Mouse (Mus musculus): ENCODE measurements around the gene Kcnj13. TPM values are rescaled to one million over a fixed set of nuclear protein-coding genes. Genes with fewer than 3 reads are reported as not detected.

Kcnj13 gene
- polyA plus RNA-seq, 1 experiment from 2014 or later, result not detected

DNA sequence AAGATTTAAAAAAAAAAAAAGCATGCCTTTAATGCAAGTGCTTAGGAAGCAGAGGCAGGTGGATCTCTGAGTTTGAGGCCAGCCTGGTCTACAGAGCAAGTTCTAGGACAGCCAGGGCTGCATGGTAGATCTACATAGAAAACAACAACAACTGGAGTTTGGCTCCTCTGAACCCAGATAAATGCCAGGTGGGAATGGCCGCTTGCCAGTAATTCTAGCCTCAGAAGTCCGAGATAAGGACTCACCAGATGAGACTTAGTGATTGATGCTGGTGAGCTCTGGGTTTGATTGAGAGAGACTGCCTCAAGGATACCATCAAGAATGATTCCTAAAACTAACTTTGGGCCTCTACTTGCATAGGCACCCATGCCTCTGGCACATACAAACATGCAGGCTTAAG is 44.0 kb downstream of the Kcnj13 start:
- H3K4me3 ChIP-seq (ENCODE audit: inconsistent target), result no peak overlapping the region
- peaks cover 11% of the 10 kb centered on the region; the same call in 1 of the 2 replicates for H3K36me3 ChIP-seq (ENCODE audit: inconsistent target)
- no peak overlapping the region for H3K27ac ChIP-seq
- H3K79me2 ChIP-seq (ENCODE audit: inconsistent target), result peaks cover 71% of the 10 kb centered on the region
- WGBS (ENCODE audit: missing documents), result 90% methylated on average over 2 of the region's 2 CpGs

Other genes starting within 250 kb of the Kcnj13 start
- not detected in 3 replicates for gene Ecel1, start 238.2 kb downstream of the Kcnj13 start, polyA plus RNA-seq (2018)
- not detected in 3 replicates for gene Prss56, start 211.4 kb downstream of the Kcnj13 start, polyA plus RNA-seq (2018)
- gene Chrnd, start 204.1 kb downstream of the Kcnj13 start, polyA plus RNA-seq (2018), result not detected in 3 replicates
- gene Chrng, start 190.1 kb downstream of the Kcnj13 start, polyA plus RNA-seq (2018), result 0.24 TPM in 1 of 3 replicates, not detected in the others
- 76.8 to 143 TPM (median 95.4 TPM) in 3 replicates for gene Eif4e2, start 180.8 kb downstream of the Kcnj13 start, polyA plus RNA-seq (2018)
- 0.13 TPM in 1 of 3 replicates, not detected in the others for gene Efhd1, start 130.4 kb downstream of the Kcnj13 start, polyA plus RNA-seq (2018)
- gene Gigyf2, start 67.7 kb downstream of the Kcnj13 start, polyA plus RNA-seq (2018), result 29.7 to 74.5 TPM (median 34.2 TPM) in 3 replicates
- not detected in 3 replicates for gene Snorc, start 75.5 kb upstream of the Kcnj13 start, polyA plus RNA-seq (2018)
- gene Neu2, start 115.2 kb upstream of the Kcnj13 start, polyA plus RNA-seq (2018), result not detected in 3 replicates
- gene Ngef, start 179.1 kb upstream of the Kcnj13 start, polyA plus RNA-seq (2018), result not detected in 3 replicates
- gene Inpp5d, start 225.6 kb upstream of the Kcnj13 start, polyA plus RNA-seq (2018), result 176 to 213 TPM (median 185 TPM) in 3 replicates

Data from macrophage (primary cell).